Mouse (Mus musculus) midbrain, embryonic 10.5 days (tissue): ENCODE results near the gene Foxn3. TPM values are rescaled to one million over a fixed set of nuclear protein-coding genes. Genes with fewer than 3 reads are reported as not detected.
A peak's percentile ranks its signal among the peaks of the same experiment; 100 is the strongest.

Source experiments
- DNase-seq: peaks from one replicate; pipeline ENCODE4 v3.0.0-alpha.2; 2017; ENCODE audit warnings: low spot score
- H3K27ac ChIP-seq: fragments of 300-500 bp; sonication (generic); replicated peaks from 2 replicates; pipeline ENCODE4 v1.5.1; 2016; ENCODE audit warnings: mild to moderate bottlenecking
- H3K27me3 ChIP-seq: fragments of 300-500 bp; sonication (generic); 2 replicates; pipeline ENCODE4 v1.6.1; 2016; ENCODE audit warnings: low read depth, mild to moderate bottlenecking; ENCODE audit not compliant: poor library complexity, severe bottlenecking
- H3K36me3 ChIP-seq: fragments of 300-500 bp; sonication (generic); 2 replicates; pipeline ENCODE4 v1.6.1; 2016; ENCODE audit warnings: mild to moderate bottlenecking, moderate library complexity
- H3K4me1 ChIP-seq: fragments of 300-500 bp; sonication (generic); 2 replicates; pipeline ENCODE4 v1.6.1; 2016
- H3K4me3 ChIP-seq: fragments of 300-500 bp; sonication (generic); 2 replicates; pipeline ENCODE4 v1.5.1; 2016; ENCODE audit warnings: mild to moderate bottlenecking, moderate library complexity
- H3K9me3 ChIP-seq: fragments of 300-500 bp; sonication (generic); replicated peaks from 2 replicates; pipeline ENCODE4 v1.6.1; 2016; ENCODE audit warnings: mild to moderate bottlenecking
- WGBS: fragments of 180-500 bp; shearing (Covaris S2); methylation state at CpG from one replicate; pipeline ENCODE4 v1.1.7; 2016; 5-methylcytosine and 5-hydroxymethylcytosine counted together
- polyA plus RNA-seq: library from polyadenylated mRNA; unstranded; fragments of >200 nt; fragmentation: Nextera tagmentation; extraction: Ambion mirVana; gene quantifications from 2 replicates; pipeline ENCODE4 v1.2.1, GENCODE M21; 2016

Foxn3 gene
- polyA plus RNA-seq, 1 experiment from 2014 or later: 51.8 TPM

DNA sequence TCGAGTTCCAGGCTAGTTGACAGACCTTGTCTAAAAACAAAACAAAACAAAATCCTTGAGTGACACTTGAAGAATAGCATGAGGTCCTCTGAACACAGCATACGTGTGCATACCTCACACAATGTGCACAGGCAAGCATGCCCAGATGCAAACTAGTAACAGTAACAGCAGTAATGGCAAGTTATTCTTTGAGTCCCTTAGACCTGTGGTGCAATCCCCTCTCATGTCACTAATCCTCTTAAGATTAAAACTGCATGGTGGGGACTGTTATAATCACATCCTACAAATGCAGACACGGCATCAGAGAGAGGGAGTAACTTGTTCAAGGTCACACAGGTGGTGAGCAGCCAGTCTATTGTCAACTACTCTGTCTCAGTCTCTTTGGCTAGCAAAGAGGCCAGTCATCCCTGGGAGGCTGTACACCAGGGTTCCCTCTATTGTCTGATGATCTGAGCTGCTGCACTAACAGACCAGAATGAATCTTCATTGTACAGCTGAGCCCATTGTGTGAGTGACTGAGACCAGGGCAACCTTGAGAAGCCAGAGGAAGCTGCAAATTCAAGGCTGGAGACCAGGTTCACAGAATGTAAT is 383.1 kb downstream of the Foxn3 start:
- H3K9me3 ChIP-seq: no peaks in the 10 kb centered on the region; the same call in 1 of the 2 replicates
- peaks cover 12% of the 10 kb centered on the region for H3K4me1 ChIP-seq
- no peak overlapping the region for H3K4me3 ChIP-seq
- DNase-seq: no peak
- no peaks in the 10 kb centered on the region for H3K36me3 ChIP-seq
- no peaks in the 10 kb centered on the region for H3K27me3 ChIP-seq
- WGBS: 55% methylated on average over 3 of the region's 3 CpGs
- peak overlapping the region; percentile 33; the same call in 1 of the 2 replicates for H3K27ac ChIP-seq

DNA sequence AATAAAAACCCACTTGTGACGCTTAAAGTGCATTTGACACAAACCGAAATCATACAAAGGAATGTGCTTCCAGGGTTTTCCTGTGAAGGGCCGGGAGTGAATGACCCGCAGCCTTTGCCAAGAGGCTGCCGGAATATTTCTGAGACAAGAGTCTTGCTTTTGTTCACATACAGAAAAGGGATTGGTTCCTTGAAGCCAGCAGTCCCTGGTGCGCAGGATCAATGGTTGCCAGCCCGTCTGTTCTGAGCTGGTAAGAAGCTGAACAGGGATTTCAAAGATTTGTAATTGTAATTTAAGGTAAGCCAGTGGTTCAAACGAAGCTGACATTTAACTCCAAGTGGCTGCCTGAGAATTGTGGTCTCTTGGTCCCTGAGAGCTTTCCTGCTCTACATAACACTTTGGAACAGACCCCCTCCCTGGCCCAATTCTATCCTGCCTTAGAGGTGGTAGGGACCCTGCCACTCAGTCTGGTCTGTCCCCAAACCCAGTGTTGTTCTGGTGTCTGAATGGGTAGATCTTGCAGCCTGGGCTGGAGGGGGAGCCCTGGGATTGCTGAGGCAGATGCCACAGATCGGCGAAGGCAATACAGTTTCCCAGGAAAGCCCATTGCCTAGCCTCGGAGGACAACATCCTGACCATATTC is 388.3 kb downstream of the Foxn3 start:
- Histone ChIP-seq H3K4me3 (no peak overlapping the region), H3K27me3 (no peaks in the 10 kb centered on the region), H3K4me1 (peaks cover 12% of the 10 kb centered on the region), H3K27ac (peak overlapping the region; percentile 63), H3K36me3 (no peaks in the 10 kb centered on the region), H3K9me3 (peaks cover 5% of the 10 kb centered on the region; the same call in 1 of the 2 replicates)
- WGBS: 71% methylated on average over 11 of the region's 11 CpGs
- DNase-seq: no peak

DNA sequence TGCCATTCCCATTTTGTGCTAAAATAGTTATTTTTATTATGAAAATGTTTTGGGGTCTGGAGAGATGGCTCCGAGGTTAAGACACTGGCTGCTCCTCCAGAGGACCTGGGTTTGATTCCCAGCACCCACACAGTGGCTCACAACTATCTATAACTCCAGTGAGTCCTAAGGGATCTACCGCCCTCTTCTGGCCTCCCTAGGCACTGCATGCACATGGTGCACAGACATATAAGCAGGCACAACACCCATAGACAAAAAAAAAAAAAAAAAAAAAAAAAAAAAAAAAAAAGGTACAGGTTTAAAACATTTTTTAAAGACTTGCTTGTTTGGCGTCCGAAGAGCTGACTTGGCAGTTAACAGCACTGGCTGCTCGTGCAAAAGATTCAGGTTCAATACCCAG is 391.2 kb downstream of the Foxn3 start:
- Histone ChIP-seq H3K9me3 (peaks cover 5% of the 10 kb centered on the region; the same call in 1 of the 2 replicates), H3K27ac (no peak overlapping the region), H3K4me3 (no peak overlapping the region), H3K4me1 (peaks cover 11% of the 10 kb centered on the region), H3K36me3 (no peaks in the 10 kb centered on the region), H3K27me3 (no peaks in the 10 kb centered on the region)
- WGBS: 83% methylated on average over 5 of the region's 5 CpGs
- DNase-seq: no peak

GRCm38 (mm10) chr12:99169925-99170324 is 393.5 kb downstream of the Foxn3 start:
- DNase-seq: no peak
- peaks cover 5% of the 10 kb centered on the region for H3K4me1 ChIP-seq
- WGBS: 89% methylated on average over 6 of the region's 6 CpGs
- no peak overlapping the region for H3K4me3 ChIP-seq
- H3K27ac ChIP-seq: no peak overlapping the region
- 0 out of 2 replicates have a peak, but pooled peaks cover 5% of the 10 kb centered on the region for H3K9me3 ChIP-seq
- H3K36me3 ChIP-seq: no peaks in the 10 kb centered on the region
- H3K27me3 ChIP-seq: no peaks in the 10 kb centered on the region

GRCm38 (mm10) chr12:99166091-99166490 is 397.3 kb downstream of the Foxn3 start:
- no peaks in the 10 kb centered on the region for H3K36me3 ChIP-seq
- WGBS: 94% methylated on average over 6 of the region's 6 CpGs

DNA sequence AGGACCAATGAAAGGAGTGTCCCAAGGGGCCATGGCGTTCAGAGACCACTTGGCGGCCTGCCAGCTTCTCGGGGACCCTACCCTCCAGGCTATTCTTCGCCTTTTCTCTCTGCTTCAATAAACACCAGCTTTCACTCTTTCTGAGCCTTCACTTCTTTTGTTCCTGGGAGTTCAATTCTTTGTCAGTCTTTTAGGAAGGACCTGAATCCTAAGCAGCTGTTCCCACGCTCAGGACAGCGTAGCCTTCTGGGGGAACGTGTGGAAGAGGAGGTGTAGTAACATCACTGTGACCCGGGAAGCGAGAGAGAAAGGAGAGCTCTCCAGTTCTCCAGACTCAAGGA is 400.1 kb downstream of the Foxn3 start:
- Histone ChIP-seq H3K9me3 (peaks cover 12% of the 10 kb centered on the region; the same call in 1 of the 2 replicates), H3K4me1 (peaks cover 28% of the 10 kb centered on the region), H3K27ac (peak overlapping the region; percentile 76), H3K4me3 (no peak overlapping the region), H3K36me3 (no peaks in the 10 kb centered on the region), H3K27me3 (no peaks in the 10 kb centered on the region)
- peak; percentile 26 for DNase-seq
- WGBS: 46% methylated on average over 9 of the region's 9 CpGs

More at GRCm38 (mm10) chr12:99166091-99166490, 397.3 kb downstream of the Foxn3 start:
- H3K4me3 ChIP-seq: no peak overlapping the region
- H3K9me3 ChIP-seq: peaks cover 9% of the 10 kb centered on the region; the same call in 1 of the 2 replicates
- DNase-seq: no peak
- peaks cover 26% of the 10 kb centered on the region for H3K4me1 ChIP-seq
- H3K27ac ChIP-seq: no peak overlapping the region
- no peaks in the 10 kb centered on the region for H3K27me3 ChIP-seq

DNA sequence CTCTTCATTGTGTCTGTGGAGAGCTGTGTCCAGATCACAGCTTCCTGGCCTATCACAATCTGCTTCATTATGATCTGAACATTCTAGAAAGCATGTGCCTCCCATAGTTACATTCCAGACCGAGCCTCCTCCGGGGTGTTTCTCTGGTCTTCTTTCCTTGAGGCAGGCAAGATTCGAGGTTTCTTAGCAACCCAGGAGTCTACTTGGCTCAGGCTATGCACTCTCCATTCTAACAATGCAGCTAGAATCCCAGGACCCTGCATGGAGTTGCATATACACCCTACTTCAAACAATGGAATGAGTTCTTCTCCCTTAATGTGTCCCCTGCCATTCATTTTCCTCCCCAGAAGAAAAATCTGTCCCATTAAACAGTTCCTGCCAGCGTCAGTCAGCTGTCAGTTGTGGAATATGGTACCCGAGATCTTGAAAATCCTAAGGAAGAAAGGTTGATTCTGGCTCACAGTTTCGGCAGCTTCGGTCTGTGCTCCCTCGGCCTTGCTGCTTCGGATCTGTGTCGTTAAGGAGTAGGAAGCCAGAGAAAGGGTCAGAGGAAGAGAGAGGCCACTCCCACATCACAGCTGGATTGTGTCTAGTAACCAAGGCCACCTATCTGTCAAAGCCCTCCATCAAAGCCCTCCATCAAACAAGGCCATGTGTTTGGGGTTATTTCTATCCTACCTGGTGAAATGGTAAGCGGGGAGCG is 400.6 kb downstream of the Foxn3 start:
- peaks cover 16% of the 10 kb centered on the region; the same call in 1 of the 2 replicates for H3K9me3 ChIP-seq
- no peak overlapping the region for H3K4me3 ChIP-seq
- peak overlapping the region; percentile 76 for H3K27ac ChIP-seq
- no peaks in the 10 kb centered on the region for H3K36me3 ChIP-seq
- peaks cover 28% of the 10 kb centered on the region for H3K4me1 ChIP-seq
- DNase-seq: no peak
- 80% methylated on average over 12 of the region's 12 CpGs for WGBS
- H3K27me3 ChIP-seq: no peaks in the 10 kb centered on the region

GRCm38 (mm10) chr12:99162188-99162587 is 401.2 kb downstream of the Foxn3 start:
- Histone ChIP-seq H3K4me3 (no peak overlapping the region), H3K36me3 (no peaks in the 10 kb centered on the region), H3K27me3 (no peaks in the 10 kb centered on the region), H3K4me1 (peaks cover 28% of the 10 kb centered on the region), H3K27ac (peak overlapping the region; percentile 76), H3K9me3 (peaks cover 16% of the 10 kb centered on the region; the same call in 1 of the 2 replicates)
- WGBS: 77% methylated on average over 10 of the region's 10 CpGs
- no peak for DNase-seq

- H3K4me1 ChIP-seq: peaks cover 28% of the 10 kb centered on the region
- 0 out of 2 replicates have a peak overlapping the region, but pooled peaks have one; percentile 23 for H3K27ac ChIP-seq
- H3K36me3 ChIP-seq: no peaks in the 10 kb centered on the region
- no peak overlapping the region for H3K4me3 ChIP-seq
- 89% methylated on average over 8 of the region's 8 CpGs for WGBS
- peaks cover 16% of the 10 kb centered on the region; the same call in 1 of the 2 replicates for H3K9me3 ChIP-seq
- no peak for DNase-seq
- no peaks in the 10 kb centered on the region for H3K27me3 ChIP-seq
Observed at GRCm38 (mm10) chr12:99160061-99160460, 403.3 kb downstream of the Foxn3 start.

DNA sequence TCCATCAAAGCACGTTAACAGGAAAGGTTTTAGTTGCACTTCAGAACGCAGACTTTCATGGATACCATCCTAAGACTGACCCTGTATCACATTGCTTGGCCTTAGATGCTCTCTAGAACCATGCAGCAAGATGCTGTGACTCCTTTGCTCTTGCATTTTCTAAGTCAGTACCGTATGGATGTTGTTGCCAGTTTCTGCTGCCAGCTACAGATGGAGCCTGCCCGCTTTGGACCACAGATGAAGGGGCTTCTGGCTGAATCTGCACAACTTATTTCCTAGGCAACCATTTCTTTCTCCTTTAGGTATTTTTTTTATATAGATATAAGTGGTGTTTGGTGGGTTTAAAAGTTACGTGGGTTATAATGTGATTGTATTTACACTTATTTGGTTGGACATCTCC is 407.5 kb downstream of the Foxn3 start:
- Histone ChIP-seq H3K27ac (no peak overlapping the region), H3K36me3 (no peaks in the 10 kb centered on the region), H3K4me3 (no peak overlapping the region), H3K27me3 (no peaks in the 10 kb centered on the region), H3K9me3 (peaks cover 7% of the 10 kb centered on the region; the same call in 1 of the 2 replicates), H3K4me1 (peaks cover 13% of the 10 kb centered on the region; the same call in 1 of the 2 replicates)
- no peak for DNase-seq
- 88% methylated on average over 5 of the region's 5 CpGs for WGBS

GRCm38 (mm10) chr12:99154230-99154629 is 409.2 kb downstream of the Foxn3 start:
- 0 out of 2 replicates have a peak overlapping the region, but pooled peaks have one; percentile 55 for H3K27ac ChIP-seq
- peaks cover 13% of the 10 kb centered on the region; the same call in 1 of the 2 replicates for H3K4me1 ChIP-seq
- DNase-seq: no peak
- H3K9me3 ChIP-seq: peaks cover 7% of the 10 kb centered on the region; the same call in 1 of the 2 replicates
- 88% methylated on average over 7 of the region's 7 CpGs for WGBS
- H3K4me3 ChIP-seq: no peak overlapping the region
- no peaks in the 10 kb centered on the region for H3K27me3 ChIP-seq
- H3K36me3 ChIP-seq: no peaks in the 10 kb centered on the region

- peaks cover 9% of the 10 kb centered on the region; the same call in 1 of the 2 replicates for H3K9me3 ChIP-seq
- DNase-seq: no peak
- peaks cover 11% of the 10 kb centered on the region; the same call in 1 of the 2 replicates for H3K4me1 ChIP-seq
- H3K27ac ChIP-seq: peak overlapping the region; percentile 55; the same call in 1 of the 2 replicates
- no peaks in the 10 kb centered on the region for H3K27me3 ChIP-seq
- H3K4me3 ChIP-seq: no peak overlapping the region
- H3K36me3 ChIP-seq: no peaks in the 10 kb centered on the region
- 81% methylated on average over 10 of the region's 10 CpGs for WGBS
Observed at GRCm38 (mm10) chr12:99153664-99154063, 409.7 kb downstream of the Foxn3 start.
